Mouse (Mus musculus) C2C12 (cell line): Measurements from ENCODE around the gene Patj. TPM values are rescaled to one million over a fixed set of nuclear protein-coding genes. Genes with fewer than 3 reads are reported as not detected.

Experiments
- H3K27me3 ChIP-seq: one replicate; pipeline ENCODE4 v1.6.1; 2011; ENCODE audit not compliant: control insufficient read depth, insufficient read depth, insufficient read length
- H3K36me3 ChIP-seq: one replicate; pipeline ENCODE4 v1.6.1; 2011; ENCODE audit not compliant: control insufficient read depth, insufficient read depth
- H3K4me3 ChIP-seq: one replicate; pipeline ENCODE4 v1.5.1; 2011; ENCODE audit warnings: mild to moderate bottlenecking, control low read depth; ENCODE audit not compliant: poor library complexity, insufficient read depth, severe bottlenecking
- H3K79me2 ChIP-seq: one replicate; pipeline ENCODE4 v1.6.1; 2011; ENCODE audit not compliant: control insufficient read depth, insufficient read depth
- H3K79me3 ChIP-seq: one replicate; pipeline ENCODE4 v1.6.1; 2011; ENCODE audit warnings: low read depth, control low read depth
- H3ac ChIP-seq: one replicate; pipeline ENCODE3; 2011; ENCODE audit warnings: low read depth; ENCODE audit not compliant: control insufficient read depth, insufficient read length
- CEBPB ChIP-seq: IDR thresholded peaks from one replicate; pipeline ENCODE4 v1.6.1; 2011; ENCODE audit warnings: low read depth, mild to moderate bottlenecking, control low read depth, moderate library complexity
- CTCF ChIP-seq: IDR thresholded peaks from one replicate; pipeline ENCODE4 v1.5.1; 2011; ENCODE audit not compliant: control insufficient read depth, insufficient read depth, insufficient read length
- FOSL1 ChIP-seq: IDR thresholded peaks from one replicate; pipeline ENCODE4 v1.8.0; 2011; ENCODE audit warnings: mild to moderate bottlenecking, low read length; ENCODE audit not compliant: poor library complexity, insufficient read depth, severe bottlenecking
- MAX ChIP-seq: IDR thresholded peaks from one replicate; pipeline ENCODE4 v1.6.1; 2011; ENCODE audit warnings: mild to moderate bottlenecking, control low read depth
- MYOD1 ChIP-seq: IDR thresholded peaks from one replicate; pipeline ENCODE4 v1.6.1; 2011; ENCODE audit warnings: low read depth; ENCODE audit not compliant: control insufficient read depth, insufficient read length
- MYOG ChIP-seq: IDR thresholded peaks from one replicate; pipeline ENCODE4 v1.6.1; 2011; ENCODE audit not compliant: control insufficient read depth, insufficient read length; ENCODE audit errors: extremely low read depth
- USF1 ChIP-seq: IDR thresholded peaks from one replicate; pipeline ENCODE4 v1.6.1; 2011; ENCODE audit warnings: low read depth, mild to moderate bottlenecking, control low read depth, moderate library complexity
- polyA plus RNA-seq: library from polyadenylated mRNA; unstranded; fragments of >200 nt; fragmentation: generic; extraction: Trizol; gene quantifications from one replicate; pipeline ENCODE4 v1.2.1, GENCODE M21; 2012; ENCODE audit warnings: missing spikeins

Gene Patj
- polyA plus RNA-seq, 1 experiment: 3.3 TPM

GRCm38 (mm10) chr4:98743209-98743905 lies 347.8 kb downstream of the Patj start:
- TF ChIP-seq USF1 (no peak), CEBPB (no peak), MAX (no peak), FOSL1 (no peak), MYOG (no peak), MYOD1 (no peak), CTCF (no peak)
- H3K4me3 ChIP-seq: no peak overlapping the region

GRCm38 (mm10) chr4:98743906-98744210 lies 348.3 kb downstream of the Patj start:
- Histone ChIP-seq H3ac (no peak overlapping the region), H3K79me2 (no peaks in the 10 kb centered on the region), H3K27me3 (no peaks in the 10 kb centered on the region), H3K36me3 (no peaks in the 10 kb centered on the region), H3K4me3 (no peak overlapping the region), H3K79me3 (no peaks in the 10 kb centered on the region)
- TF ChIP-seq MYOG (no peak), MYOD1 (no peak), CTCF (no peak), FOSL1 (no peak), CEBPB (no peak), MAX (no peak), USF1 (no peak)

More at GRCm38 (mm10) chr4:98743209-98743905, 347.8 kb downstream of the Patj start:
- Histone ChIP-seq H3K36me3 (no peaks in the 10 kb centered on the region), H3K27me3 (no peaks in the 10 kb centered on the region), H3K79me2 (no peaks in the 10 kb centered on the region), H3ac (no peak overlapping the region), H3K79me3 (no peaks in the 10 kb centered on the region)

GRCm38 (mm10) chr4:98754456-98754855 lies 358.9 kb downstream of the Patj start:
- no peaks in the 10 kb centered on the region for H3K36me3 ChIP-seq
- no peaks in the 10 kb centered on the region for H3K27me3 ChIP-seq
- H3K79me2 ChIP-seq: no peaks in the 10 kb centered on the region
- no peak overlapping the region for H3ac ChIP-seq
- TF ChIP-seq USF1: no peak
- TF ChIP-seq CTCF: no peak
- no peak for TF ChIP-seq MYOD1
- no peak for TF ChIP-seq MAX
- TF ChIP-seq CEBPB: no peak
- no peak for TF ChIP-seq FOSL1
- no peak for TF ChIP-seq MYOG
- H3K79me3 ChIP-seq: no peaks in the 10 kb centered on the region
- H3K4me3 ChIP-seq: no peak overlapping the region

- no peaks in the 10 kb centered on the region for H3K27me3 ChIP-seq
- no peak overlapping the region for H3K4me3 ChIP-seq
- no peak overlapping the region for H3ac ChIP-seq
- H3K36me3 ChIP-seq: no peaks in the 10 kb centered on the region
- H3K79me2 ChIP-seq: no peaks in the 10 kb centered on the region
- H3K79me3 ChIP-seq: no peaks in the 10 kb centered on the region
- no peak for TF ChIP-seq CEBPB
- no peak for TF ChIP-seq MYOG
- TF ChIP-seq USF1: no peak
- no peak for TF ChIP-seq MAX
- no peak for TF ChIP-seq MYOD1
- TF ChIP-seq CTCF: no peak
- no peak for TF ChIP-seq FOSL1
Measured at GRCm38 (mm10) chr4:98756141-98756540, 360.6 kb downstream of the Patj start.

GRCm38 (mm10) chr4:98758012-98758821 lies 362.6 kb downstream of the Patj start:
- no peaks in the 10 kb centered on the region for H3K79me3 ChIP-seq
- no peaks in the 10 kb centered on the region for H3K27me3 ChIP-seq
- H3K4me3 ChIP-seq: no peak overlapping the region
- TF ChIP-seq MYOG (no peak), MYOD1 (no peak), CTCF (no peak), FOSL1 (no peak), CEBPB (no peak), MAX (no peak), USF1 (no peak)
- no peaks in the 10 kb centered on the region for H3K79me2 ChIP-seq
- H3ac ChIP-seq: no peak overlapping the region
- H3K36me3 ChIP-seq: no peaks in the 10 kb centered on the region

- Histone ChIP-seq H3K79me3 (no peaks in the 10 kb centered on the region), H3K4me3 (no peak overlapping the region), H3K36me3 (no peaks in the 10 kb centered on the region), H3K79me2 (no peaks in the 10 kb centered on the region), H3K27me3 (no peaks in the 10 kb centered on the region), H3ac (no peak overlapping the region)
- TF ChIP-seq USF1 (no peak), CTCF (no peak), MAX (no peak), MYOG (no peak), CEBPB (no peak), MYOD1 (no peak), FOSL1 (no peak)
Measured at GRCm38 (mm10) chr4:98758872-98759518, 363.4 kb downstream of the Patj start.
